Mouse (Mus musculus): ENCODE measurements around the gene Rapgef1. TPM values are rescaled to one million over a fixed set of nuclear protein-coding genes. Genes with fewer than 3 reads are reported as not detected.
"Not testable (repeated sequence)": the region's sequence is repeated elsewhere in the genome, so short reads cannot be mapped to it uniquely, and the experiment has no call there.

The Rapgef1 gene
- polyA plus RNA-seq, 1 experiment from 2014 or later, result 11.2 TPM

DNA sequence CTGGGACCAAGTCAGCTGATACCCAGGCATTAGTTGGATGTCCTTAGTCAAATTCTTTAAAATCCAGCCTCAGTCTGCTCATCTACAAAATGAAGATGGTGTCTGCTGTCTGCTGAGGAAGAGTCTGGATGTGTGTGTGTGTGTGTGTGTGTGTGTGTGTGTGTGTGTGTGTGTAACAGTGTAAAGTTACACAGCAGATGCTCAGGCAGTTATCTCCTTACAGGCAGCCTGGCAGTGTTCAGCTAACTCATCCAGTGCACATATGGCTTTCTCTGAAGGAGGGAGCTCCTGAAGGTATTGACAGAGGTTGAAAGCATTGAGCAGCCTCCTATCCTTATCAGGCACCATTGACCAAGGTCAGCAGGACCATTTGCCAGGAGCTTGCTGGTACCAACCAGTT is 81.4 kb downstream of the Rapgef1 start:
- Histone ChIP-seq H3K4me2 (ENCODE audit: low read depth, low read length) (no peak overlapping the region), H3K9me3 (replicated peaks; ENCODE audit: control insufficient read depth, low read length) (no peaks in the 10 kb centered on the region), H3K4me1 (ENCODE audit: control insufficient read depth, insufficient read depth, low read length) (no peaks in the 10 kb centered on the region), H3K27me3 (ENCODE audit: control insufficient read depth, insufficient read depth, low read length) (no peaks in the 10 kb centered on the region), H3K36me3 (ENCODE audit: control insufficient read depth, insufficient read depth, low read length) (peaks cover 27% of the 10 kb centered on the region), H3K4me3 (replicated peaks; ENCODE audit: low read length) (no peak overlapping the region), H3K27ac (ENCODE audit: low read length) (no peak overlapping the region), H3K9ac (ENCODE audit: low read length) (no peak overlapping the region)
- no peak for ATAC-seq (ENCODE audit: insufficient read depth, low FRiP score)

- Histone ChIP-seq H3K9me3 (replicated peaks; ENCODE audit: control insufficient read depth, low read length) (no peaks in the 10 kb centered on the region), H3K27me3 (ENCODE audit: control insufficient read depth, insufficient read depth, low read length) (no peaks in the 10 kb centered on the region), H3K4me2 (ENCODE audit: low read depth, low read length) (no peak overlapping the region), H3K9ac (ENCODE audit: low read length) (no peak overlapping the region), H3K4me3 (replicated peaks; ENCODE audit: low read length) (no peak overlapping the region), H3K4me1 (ENCODE audit: control insufficient read depth, insufficient read depth, low read length) (no peaks in the 10 kb centered on the region), H3K27ac (ENCODE audit: low read length) (no peak overlapping the region; the same call in 1 of the 2 replicates), H3K36me3 (ENCODE audit: control insufficient read depth, insufficient read depth, low read length) (peaks cover 29% of the 10 kb centered on the region)
- ATAC-seq (ENCODE audit: insufficient read depth, low FRiP score), result peak; percentile 45; the same call in 1 of the 2 replicates
- WGBS, result 77% methylated on average over 6 of the region's 6 CpGs
Observed at GRCm38 (mm10) chr2:29701393-29701792, 81.9 kb downstream of the Rapgef1 start.

DNA sequence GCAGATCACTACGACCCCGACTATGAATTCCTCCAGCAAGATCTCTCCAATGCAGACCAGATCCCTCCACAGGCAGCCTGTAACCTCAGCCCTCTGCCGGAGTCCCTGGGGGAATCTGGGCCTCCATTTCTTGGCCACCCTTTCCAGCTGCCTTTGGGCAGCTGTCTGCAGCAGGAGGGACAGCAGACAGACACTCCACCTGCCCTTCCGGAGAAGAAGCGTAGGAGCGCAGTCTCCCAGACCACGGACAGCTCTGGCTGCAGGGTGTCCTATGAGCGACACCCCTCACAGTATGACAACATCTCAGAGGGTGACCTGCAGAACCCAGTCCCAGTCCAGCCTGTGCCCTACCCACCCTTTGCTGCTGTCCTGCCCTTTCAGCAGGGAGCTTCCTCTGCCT is 82.7 kb downstream of the Rapgef1 start:
- peaks cover 30% of the 10 kb centered on the region for H3K36me3 ChIP-seq (ENCODE audit: control insufficient read depth, insufficient read depth, low read length)
- WGBS, result 94% methylated on average over 8 of the region's 8 CpGs

DNA sequence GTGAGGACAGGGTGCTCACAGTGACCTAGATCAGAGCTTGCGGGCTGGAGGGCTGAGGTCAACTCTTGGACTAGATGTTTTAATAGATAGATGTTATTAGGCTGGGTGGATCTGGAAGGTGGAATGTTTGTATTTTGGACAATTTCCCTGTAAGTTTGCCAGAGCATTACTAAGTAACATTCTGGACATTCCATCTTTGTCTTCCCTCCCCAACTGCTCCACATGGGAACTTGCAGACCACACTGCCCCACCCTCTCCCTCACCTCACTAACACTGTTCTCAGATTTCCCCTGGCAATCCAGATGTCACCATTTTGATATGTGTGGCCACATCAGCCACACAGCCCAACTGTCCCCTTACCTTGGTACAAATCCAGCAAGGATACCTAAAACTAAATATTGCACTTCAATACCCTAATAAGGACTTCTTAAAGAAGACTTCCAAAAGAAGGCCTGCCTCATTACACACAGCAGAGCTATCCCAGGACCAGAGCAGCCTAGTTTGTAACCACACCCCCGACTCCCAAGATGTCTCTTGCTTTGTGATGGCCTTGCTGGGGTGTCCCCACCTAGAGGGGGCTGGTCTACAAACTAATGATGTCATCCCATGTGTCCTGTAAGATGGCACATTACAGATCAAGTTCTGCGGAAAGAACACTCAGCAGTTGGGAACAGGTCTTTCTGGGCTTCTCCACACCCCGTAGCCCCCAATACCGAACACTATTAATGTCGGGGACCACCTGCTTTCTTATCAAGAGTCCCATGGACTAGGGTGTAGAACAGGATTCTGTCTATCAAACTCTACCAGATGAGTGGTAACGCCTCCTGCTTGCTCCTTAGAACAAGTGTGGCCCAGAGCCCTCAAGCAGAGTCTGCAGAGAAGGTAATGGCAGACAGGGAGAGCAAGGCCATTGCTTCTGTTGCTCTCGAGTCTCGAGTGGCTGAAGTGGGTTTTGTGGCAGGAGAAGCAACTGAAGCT is 83.9 kb downstream of the Rapgef1 start:
- Histone ChIP-seq H3K27ac (ENCODE audit: low read length) (no peak overlapping the region; the same call in 1 of the 2 replicates), H3K4me1 (ENCODE audit: control insufficient read depth, insufficient read depth, low read length) (no peaks in the 10 kb centered on the region), H3K4me2 (ENCODE audit: low read depth, low read length) (no peak overlapping the region), H3K9me3 (replicated peaks; ENCODE audit: control insufficient read depth, low read length) (no peaks in the 10 kb centered on the region), H3K4me3 (replicated peaks; ENCODE audit: low read length) (no peak overlapping the region), H3K27me3 (ENCODE audit: control insufficient read depth, insufficient read depth, low read length) (no peaks in the 10 kb centered on the region), H3K9ac (ENCODE audit: low read length) (no peak overlapping the region), H3K36me3 (ENCODE audit: control insufficient read depth, insufficient read depth, low read length) (peaks cover 30% of the 10 kb centered on the region)
- WGBS, result 86% methylated on average over 9 of the region's 9 CpGs
- no peak for ATAC-seq (ENCODE audit: insufficient read depth, low FRiP score)

More for the DNA sequence above, 82.7 kb downstream of the Rapgef1 start:
- no peak overlapping the region for H3K4me2 ChIP-seq (ENCODE audit: low read depth, low read length)
- no peak overlapping the region for H3K4me3 ChIP-seq (replicated peaks; ENCODE audit: low read length)
- H3K4me1 ChIP-seq (ENCODE audit: control insufficient read depth, insufficient read depth, low read length), result no peaks in the 10 kb centered on the region
- H3K9me3 ChIP-seq (replicated peaks; ENCODE audit: control insufficient read depth, low read length), result no peaks in the 10 kb centered on the region
- no peak overlapping the region for H3K9ac ChIP-seq (ENCODE audit: low read length)
- H3K27ac ChIP-seq (ENCODE audit: low read length), result no peak overlapping the region
- no peak for ATAC-seq (ENCODE audit: insufficient read depth, low FRiP score)
- H3K27me3 ChIP-seq (ENCODE audit: control insufficient read depth, insufficient read depth, low read length), result no peaks in the 10 kb centered on the region

- Histone ChIP-seq H3K27ac (ENCODE audit: low read length) (no peak overlapping the region), H3K4me1 (ENCODE audit: control insufficient read depth, insufficient read depth, low read length) (no peaks in the 10 kb centered on the region), H3K4me3 (replicated peaks; ENCODE audit: low read length) (no peak overlapping the region), H3K9ac (ENCODE audit: low read length) (no peak overlapping the region), H3K9me3 (replicated peaks; ENCODE audit: control insufficient read depth, low read length) (no peaks in the 10 kb centered on the region), H3K27me3 (ENCODE audit: control insufficient read depth, insufficient read depth, low read length) (no peaks in the 10 kb centered on the region), H3K4me2 (ENCODE audit: low read depth, low read length) (no peak overlapping the region), H3K36me3 (ENCODE audit: control insufficient read depth, insufficient read depth, low read length) (peaks cover 22% of the 10 kb centered on the region)
- ATAC-seq (ENCODE audit: insufficient read depth, low FRiP score), result no peak
- whole genome bisulfite sequencing, result 78% methylated on average over 3 of the region's 3 CpGs
Observed at GRCm38 (mm10) chr2:29705493-29705892, 86.0 kb downstream of the Rapgef1 start.

DNA sequence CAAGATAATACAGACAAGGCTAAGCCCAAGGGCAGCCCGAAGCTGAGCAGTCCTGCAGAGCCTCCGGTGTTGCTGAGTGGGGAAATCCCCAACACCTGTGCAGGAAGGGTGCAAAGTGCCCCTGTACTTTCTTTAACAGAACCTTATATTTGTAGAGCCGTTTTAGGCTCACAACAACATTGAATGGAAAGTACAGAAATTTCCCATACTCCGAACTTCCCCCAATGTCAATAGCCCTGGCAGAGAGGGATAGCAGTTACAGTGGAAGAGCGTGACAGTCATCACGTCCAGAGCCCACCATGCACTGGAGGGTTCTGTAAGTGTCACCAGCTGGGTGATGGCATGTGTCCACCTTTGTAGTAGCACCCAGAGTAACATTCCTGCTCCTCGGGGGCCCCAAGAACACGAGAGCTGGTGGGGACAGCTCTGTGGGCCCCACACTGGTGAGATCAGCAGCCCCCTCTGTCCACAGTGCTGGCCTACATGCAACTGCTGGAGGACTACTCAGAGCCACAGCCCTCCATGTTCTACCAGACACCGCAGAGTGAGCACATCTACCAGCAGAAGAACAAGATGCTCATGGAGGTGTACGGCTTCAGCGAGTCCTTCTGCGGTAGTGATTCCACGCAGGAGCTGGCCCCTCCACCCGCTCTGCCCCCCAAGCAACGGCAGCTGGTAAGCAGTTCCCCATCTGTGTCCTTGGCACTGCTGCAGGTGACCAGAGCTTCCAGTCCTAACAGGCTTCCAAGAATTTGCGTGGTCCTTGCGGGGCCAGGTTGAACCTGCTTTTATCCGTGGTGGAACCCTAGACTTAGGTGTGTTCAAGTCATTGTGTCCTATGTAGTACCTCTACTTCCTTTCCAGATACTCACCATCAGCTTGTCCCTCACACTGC is 87.5 kb downstream of the Rapgef1 start:
- peaks cover 21% of the 10 kb centered on the region for H3K36me3 ChIP-seq (ENCODE audit: control insufficient read depth, insufficient read depth, low read length)
- no peak overlapping the region for H3K4me3 ChIP-seq (replicated peaks; ENCODE audit: low read length)
- H3K4me1 ChIP-seq (ENCODE audit: control insufficient read depth, insufficient read depth, low read length), result no peaks in the 10 kb centered on the region
- no peak overlapping the region for H3K9ac ChIP-seq (ENCODE audit: low read length)
- no peaks in the 10 kb centered on the region for H3K9me3 ChIP-seq (replicated peaks; ENCODE audit: control insufficient read depth, low read length)
- no peak overlapping the region for H3K27ac ChIP-seq (ENCODE audit: low read length)
- 92% methylated on average over 18 of the region's 18 CpGs for WGBS
- H3K4me2 ChIP-seq (ENCODE audit: low read depth, low read length), result no peak overlapping the region
- ATAC-seq (ENCODE audit: insufficient read depth, low FRiP score), result no peak
- no peaks in the 10 kb centered on the region for H3K27me3 ChIP-seq (ENCODE audit: control insufficient read depth, insufficient read depth, low read length)

- H3K36me3 ChIP-seq (ENCODE audit: control insufficient read depth, insufficient read depth, low read length), result peaks cover 13% of the 10 kb centered on the region
- no peak for ATAC-seq (ENCODE audit: insufficient read depth, low FRiP score)
- H3K27ac ChIP-seq (ENCODE audit: low read length), result no peak overlapping the region
- no peaks in the 10 kb centered on the region for H3K4me1 ChIP-seq (ENCODE audit: control insufficient read depth, insufficient read depth, low read length)
- H3K27me3 ChIP-seq (ENCODE audit: control insufficient read depth, insufficient read depth, low read length), result no peaks in the 10 kb centered on the region
- WGBS, result 82% methylated on average over 4 of the region's 4 CpGs
- no peak overlapping the region for H3K4me3 ChIP-seq (replicated peaks; ENCODE audit: low read length)
- no peak overlapping the region for H3K4me2 ChIP-seq (ENCODE audit: low read depth, low read length)
- H3K9me3 ChIP-seq (replicated peaks; ENCODE audit: control insufficient read depth, low read length), result no peaks in the 10 kb centered on the region
- no peak overlapping the region for H3K9ac ChIP-seq (ENCODE audit: low read length)
Observed at GRCm38 (mm10) chr2:29707731-29708130, 88.2 kb downstream of the Rapgef1 start.

- not testable (repeated sequence) for H3K9me3 ChIP-seq (replicated peaks; ENCODE audit: control insufficient read depth, low read length); H3K9ac ChIP-seq (ENCODE audit: low read length); ATAC-seq (ENCODE audit: insufficient read depth, low FRiP score); H3K36me3 ChIP-seq (ENCODE audit: control insufficient read depth, insufficient read depth, low read length); H3K4me3 ChIP-seq (replicated peaks; ENCODE audit: low read length); H3K27ac ChIP-seq (ENCODE audit: low read length); H3K4me1 ChIP-seq (ENCODE audit: control insufficient read depth, insufficient read depth, low read length); H3K27me3 ChIP-seq (ENCODE audit: control insufficient read depth, insufficient read depth, low read length); H3K4me2 ChIP-seq (ENCODE audit: low read depth, low read length)
- 89% methylated on average over 4 of the region's 4 CpGs for WGBS
Observed at GRCm38 (mm10) chr2:29708209-29708608, 88.7 kb downstream of the Rapgef1 start.

DNA sequence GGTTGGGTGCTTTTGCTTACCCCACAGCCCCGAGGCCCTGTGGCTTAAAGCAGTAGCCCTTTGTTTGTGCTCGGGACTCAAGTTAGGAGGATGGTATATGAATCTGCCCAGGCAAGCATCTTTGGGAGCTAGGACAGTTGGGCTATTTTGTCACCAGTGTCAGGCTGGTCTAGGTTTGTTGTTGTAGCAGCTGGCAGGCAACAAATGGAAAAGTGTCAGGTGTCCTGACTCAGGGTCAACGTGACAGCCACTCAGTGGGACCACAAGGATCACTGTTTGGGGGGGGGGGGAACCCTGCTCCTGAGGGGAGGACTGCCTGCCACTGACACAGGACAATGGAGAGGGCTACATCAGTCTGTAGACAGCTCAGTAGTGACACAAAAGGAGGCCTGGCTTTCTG is 91.5 kb downstream of the Rapgef1 start:
- H3K9me3 ChIP-seq (replicated peaks; ENCODE audit: control insufficient read depth, low read length), result no peaks in the 10 kb centered on the region
- H3K27ac ChIP-seq (ENCODE audit: low read length), result no peak overlapping the region
- H3K4me3 ChIP-seq (replicated peaks; ENCODE audit: low read length), result no peak overlapping the region
- no peak overlapping the region for H3K9ac ChIP-seq (ENCODE audit: low read length)
- WGBS, result 66% methylated on average over 3 of the region's 3 CpGs
- no peak for ATAC-seq (ENCODE audit: insufficient read depth, low FRiP score)
- no peaks in the 10 kb centered on the region for H3K27me3 ChIP-seq (ENCODE audit: control insufficient read depth, insufficient read depth, low read length)
- H3K4me2 ChIP-seq (ENCODE audit: low read depth, low read length), result no peak overlapping the region
- H3K4me1 ChIP-seq (ENCODE audit: control insufficient read depth, insufficient read depth, low read length), result peaks cover 6% of the 10 kb centered on the region
- peaks cover 3% of the 10 kb centered on the region; the same call in 1 of the 2 replicates for H3K36me3 ChIP-seq (ENCODE audit: control insufficient read depth, insufficient read depth, low read length)

Measured in stomach, embryonic 16.5 days (tissue).